Mouse (Mus musculus) testis, adult 10 weeks (tissue): ENCODE data around the gene Dusp6. TPM values are rescaled to one million over a fixed set of nuclear protein-coding genes. Genes with fewer than 3 reads are reported as not detected.

ENCODE experiments used
- polyA plus RNA-seq: library from polyadenylated mRNA; stranded (reverse); fragments of 350-450 nt; fragmentation: Illumina TruSeq; extraction: RNeasy Lipid Tissue Mini Kit (QIAGEN cat#74804); gene quantifications from one replicate; pipeline ENCODE4 v1.2.3, GENCODE M21; 2014; ENCODE audit warnings: low read depth, low replicate concordance

Dusp6 gene
- 6.6 TPM for polyA plus RNA-seq

GRCm38 (mm10) chr10:99262867-99263379 lies at the start of gene Dusp6:
Gene Dusp6 (plus strand): TSS chr10:99263231.

Other genes starting within 250 kb of the Dusp6 start
- 71.1 TPM for gene Poc1b, start 156.2 kb upstream of the Dusp6 start, polyA plus RNA-seq
- gene Galnt4, start 155.1 kb upstream of the Dusp6 start, polyA plus RNA-seq, result 1.6 TPM
- not detected for gene Phxr2, start 136.9 kb upstream of the Dusp6 start, polyA plus RNA-seq